Mouse (Mus musculus) C2C12 (cell line): ENCODE data around the gene Jade3. TPM values are rescaled to one million over a fixed set of nuclear protein-coding genes. Genes with fewer than 3 reads are reported as not detected.

Experiments used
- H3K27me3 ChIP-seq: one replicate; pipeline ENCODE4 v1.6.1; 2011; ENCODE audit not compliant: control insufficient read depth, insufficient read depth, insufficient read length
- H3K36me3 ChIP-seq: one replicate; pipeline ENCODE4 v1.6.1; 2011; ENCODE audit not compliant: control insufficient read depth, insufficient read depth
- H3K4me3 ChIP-seq: one replicate; pipeline ENCODE4 v1.5.1; 2011; ENCODE audit warnings: mild to moderate bottlenecking, control low read depth; ENCODE audit not compliant: poor library complexity, insufficient read depth, severe bottlenecking
- H3K79me2 ChIP-seq: one replicate; pipeline ENCODE4 v1.6.1; 2011; ENCODE audit not compliant: control insufficient read depth, insufficient read depth
- H3K79me3 ChIP-seq: one replicate; pipeline ENCODE4 v1.6.1; 2011; ENCODE audit warnings: low read depth, control low read depth
- H3ac ChIP-seq: one replicate; pipeline ENCODE3; 2011; ENCODE audit warnings: low read depth; ENCODE audit not compliant: control insufficient read depth, insufficient read length
- CEBPB ChIP-seq: IDR thresholded peaks from one replicate; pipeline ENCODE4 v1.6.1; 2011; ENCODE audit warnings: low read depth, mild to moderate bottlenecking, control low read depth, moderate library complexity
- CTCF ChIP-seq: IDR thresholded peaks from one replicate; pipeline ENCODE4 v1.5.1; 2011; ENCODE audit not compliant: control insufficient read depth, insufficient read depth, insufficient read length
- FOSL1 ChIP-seq: IDR thresholded peaks from one replicate; pipeline ENCODE4 v1.8.0; 2011; ENCODE audit warnings: mild to moderate bottlenecking, low read length; ENCODE audit not compliant: poor library complexity, insufficient read depth, severe bottlenecking
- MAX ChIP-seq: IDR thresholded peaks from one replicate; pipeline ENCODE4 v1.6.1; 2011; ENCODE audit warnings: mild to moderate bottlenecking, control low read depth
- MYOD1 ChIP-seq: IDR thresholded peaks from one replicate; pipeline ENCODE4 v1.6.1; 2011; ENCODE audit warnings: low read depth; ENCODE audit not compliant: control insufficient read depth, insufficient read length
- MYOG ChIP-seq: IDR thresholded peaks from one replicate; pipeline ENCODE4 v1.6.1; 2011; ENCODE audit not compliant: control insufficient read depth, insufficient read length; ENCODE audit errors: extremely low read depth
- USF1 ChIP-seq: IDR thresholded peaks from one replicate; pipeline ENCODE4 v1.6.1; 2011; ENCODE audit warnings: low read depth, mild to moderate bottlenecking, control low read depth, moderate library complexity
- polyA plus RNA-seq: library from polyadenylated mRNA; unstranded; fragments of >200 nt; fragmentation: generic; extraction: Trizol; gene quantifications from one replicate; pipeline ENCODE4 v1.2.1, GENCODE M21; 2012; ENCODE audit warnings: missing spikeins

Jade3 gene
- polyA plus RNA-seq, 1 experiment: 2.9 TPM

GRCm38 (mm10) chrX:20404068-20404467, 21.4 kb upstream of the Jade3 start:
- no peak for TF ChIP-seq MAX
- TF ChIP-seq CTCF: no peak
- TF ChIP-seq FOSL1: no peak
- TF ChIP-seq CEBPB: no peak
- no peak for TF ChIP-seq MYOD1
- TF ChIP-seq USF1: no peak
- no peak for TF ChIP-seq MYOG
- H3K27me3 ChIP-seq: no peaks in the 10 kb centered on the region
- H3K79me3 ChIP-seq: no peaks in the 10 kb centered on the region
- H3K79me2 ChIP-seq: no peaks in the 10 kb centered on the region
- no peak overlapping the region for H3K4me3 ChIP-seq
- H3ac ChIP-seq: no peak overlapping the region
- no peaks in the 10 kb centered on the region for H3K36me3 ChIP-seq

GRCm38 (mm10) chrX:20406909-20407308, 18.6 kb upstream of the Jade3 start:
- Histone ChIP-seq H3K79me3 (no peaks in the 10 kb centered on the region), H3K27me3 (no peaks in the 10 kb centered on the region), H3K36me3 (no peaks in the 10 kb centered on the region), H3K4me3 (no peak overlapping the region), H3ac (no peak overlapping the region), H3K79me2 (no peaks in the 10 kb centered on the region)
- TF ChIP-seq USF1: no peak
- no peak for TF ChIP-seq MYOD1
- TF ChIP-seq FOSL1: no peak
- no peak for TF ChIP-seq MYOG
- TF ChIP-seq MAX: no peak
- no peak for TF ChIP-seq CEBPB
- TF ChIP-seq CTCF: no peak

GRCm38 (mm10) chrX:20407676-20408075, 17.8 kb upstream of the Jade3 start:
- no peak for TF ChIP-seq MYOD1
- TF ChIP-seq CTCF: no peak
- no peak for TF ChIP-seq FOSL1
- TF ChIP-seq USF1: no peak
- no peak for TF ChIP-seq MYOG
- no peak overlapping the region for H3K4me3 ChIP-seq
- H3ac ChIP-seq: no peak overlapping the region
- H3K36me3 ChIP-seq: no peaks in the 10 kb centered on the region
- no peaks in the 10 kb centered on the region for H3K79me2 ChIP-seq
- no peaks in the 10 kb centered on the region for H3K27me3 ChIP-seq
- no peaks in the 10 kb centered on the region for H3K79me3 ChIP-seq

- no peak overlapping the region for H3K4me3 ChIP-seq
- H3K79me3 ChIP-seq: no peaks in the 10 kb centered on the region
- H3K36me3 ChIP-seq: no peaks in the 10 kb centered on the region
- no peaks in the 10 kb centered on the region for H3K79me2 ChIP-seq
- H3K27me3 ChIP-seq: no peaks in the 10 kb centered on the region
- H3ac ChIP-seq: no peak overlapping the region
- no peak for TF ChIP-seq FOSL1
- TF ChIP-seq MYOD1: no peak
- TF ChIP-seq MAX: no peak
- no peak for TF ChIP-seq CTCF
- TF ChIP-seq MYOG: no peak
- TF ChIP-seq USF1: no peak
- no peak for TF ChIP-seq CEBPB
Observed at GRCm38 (mm10) chrX:20411382-20411781, 14.1 kb upstream of the Jade3 start.

- H3K79me2 ChIP-seq: no peaks in the 10 kb centered on the region
- H3K36me3 ChIP-seq: no peaks in the 10 kb centered on the region
- H3ac ChIP-seq: no peak overlapping the region
- TF ChIP-seq FOSL1 (no peak), MYOG (no peak), CTCF (no peak), MYOD1 (no peak), USF1 (no peak), MAX (no peak), CEBPB (no peak)
- no peaks in the 10 kb centered on the region for H3K27me3 ChIP-seq
- no peak overlapping the region for H3K4me3 ChIP-seq
- H3K79me3 ChIP-seq: no peaks in the 10 kb centered on the region
Observed at GRCm38 (mm10) chrX:20412221-20412620, 13.3 kb upstream of the Jade3 start.

GRCm38 (mm10) chrX:20414885-20415622, 10.4 kb upstream of the Jade3 start:
- H3K79me3 ChIP-seq: no peaks in the 10 kb centered on the region
- no peak for TF ChIP-seq MYOG
- TF ChIP-seq MAX: no peak
- TF ChIP-seq USF1: no peak
- TF ChIP-seq FOSL1: no peak
- no peak for TF ChIP-seq CEBPB
- TF ChIP-seq MYOD1: no peak
- TF ChIP-seq CTCF: no peak
- no peaks in the 10 kb centered on the region for H3K36me3 ChIP-seq
- no peak overlapping the region for H3K4me3 ChIP-seq
- no peaks in the 10 kb centered on the region for H3K79me2 ChIP-seq
- H3ac ChIP-seq: no peak overlapping the region
- H3K27me3 ChIP-seq: no peaks in the 10 kb centered on the region
